Comparison of ENCODE assay signal across 18 mouse cellular contexts in the genomic region with DNA sequence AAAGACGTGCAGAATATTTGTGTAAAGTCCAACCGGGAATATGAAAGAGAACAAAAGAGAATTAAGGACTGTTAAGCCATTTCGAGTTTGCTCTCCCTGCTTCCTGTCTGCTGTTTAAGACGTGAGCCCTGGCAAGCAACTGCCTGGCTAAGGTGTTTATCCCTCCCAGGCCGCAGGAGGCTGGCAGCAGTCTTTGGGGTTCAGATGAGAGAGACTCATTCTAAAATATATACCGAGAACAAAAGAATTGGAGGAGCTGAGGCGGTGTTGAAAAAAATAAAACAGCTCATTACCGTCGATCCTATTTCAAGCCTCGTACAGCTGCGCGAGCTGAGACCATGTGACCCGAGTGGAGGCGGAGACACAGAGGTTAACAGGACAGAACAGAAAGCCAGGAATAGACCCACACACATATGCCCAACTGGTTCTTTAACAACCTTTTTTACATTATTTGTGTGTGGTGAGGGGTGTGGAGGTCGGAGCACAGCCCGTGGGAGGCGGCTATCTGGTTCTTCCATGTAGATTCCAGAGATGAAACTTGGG. TPM values are rescaled to one million over a fixed set of nuclear protein-coding genes. Genes with fewer than 3 reads are reported as not detected.
DNase-seq lines count a peak whose midpoint lies in the region; ATAC-seq lines count a peak whose summit lies in the region.
"Had no signal": no experiment of that assay in that cellular context is flagged by ENCODE, and none has a peak within 500 bp of the region (broad histone marks: within the 10 kb centered on the region; RNA-seq: fewer than 3 reads in every experiment).

No protein-coding gene starts in this region.

- DNase-seq in heart, postnatal 36 days: no peak
- peak; percentile 19 for DNase-seq in right cerebral cortex, adult 18-20 months
- DNase-seq in right cerebral cortex, postnatal 14 days: no peak
- peak; percentile 25 for DNase-seq in embryonic facial prominence, embryonic 11.5 days (ENCODE audit: low spot score)
- DNase-seq in layer of hippocampus, postnatal 25 days (ENCODE audit: extremely low spot score in 1 of 2, low spot score in 1 of 2): no peak
- DNase-seq in cerebellum, postnatal 25 days: no peak
- DNase-seq: cerebellum, adult 9-11 months; kidney, adult 2 months; layer of hippocampus, adult 9-11 months; thymus, postnatal 36 days had no signal

- H3K9ac ChIP-seq in heart, embryonic 16.5 days (ENCODE audit: low read length): no peak overlapping the region
- H3K9ac ChIP-seq in embryonic facial prominence, embryonic 11.5 days (replicated peaks; ENCODE audit: low read length): no peak overlapping the region
- no peak overlapping the region for H3K9ac ChIP-seq in stomach, embryonic 15.5 days
- H3K9ac ChIP-seq: embryonic facial prominence, embryonic 13.5 days; hindbrain, embryonic 12.5 days; midbrain, embryonic 13.5 days; neural tube, embryonic 12.5 days had no signal

- ATAC-seq in heart, embryonic 16.5 days (replicated peaks; ENCODE audit: extremely low read depth, insufficient read depth, low FRiP score): no peak
- no peak for ATAC-seq in embryonic facial prominence, embryonic 11.5 days (replicated peaks; ENCODE audit: insufficient number of reproducible peaks, low FRiP score, low TSS enrichment, low read depth)
- ATAC-seq in stomach, embryonic 15.5 days (ENCODE audit: insufficient read depth, low FRiP score, low read depth): no peak
- ATAC-seq: forebrain, embryonic 16.5 days; midbrain, embryonic 13.5 days had no signal

- H3K36me3 ChIP-seq in heart, embryonic 16.5 days (ENCODE audit: control insufficient read depth, insufficient read depth): no peaks in the 10 kb centered on the region
- H3K36me3 ChIP-seq in embryonic facial prominence, embryonic 11.5 days (replicated peaks; ENCODE audit: control insufficient read depth, insufficient read depth, low read depth, low read length): no peaks in the 10 kb centered on the region
- H3K36me3 ChIP-seq in stomach, embryonic 15.5 days: no peaks in the 10 kb centered on the region
- H3K36me3 ChIP-seq: embryonic facial prominence, embryonic 13.5 days; hindbrain, embryonic 12.5 days; midbrain, embryonic 13.5 days; neural tube, embryonic 12.5 days had no signal

- H3K27me3 ChIP-seq in heart, embryonic 16.5 days (ENCODE audit: control insufficient read depth, insufficient read depth, low read length): no peaks in the 10 kb centered on the region
- no peaks in the 10 kb centered on the region for H3K27me3 ChIP-seq in embryonic facial prominence, embryonic 11.5 days (ENCODE audit: control insufficient read depth, insufficient read depth, low read length)
- no peaks in the 10 kb centered on the region for H3K27me3 ChIP-seq in stomach, embryonic 15.5 days (replicated peaks)
- H3K27me3 ChIP-seq: embryonic facial prominence, embryonic 13.5 days; hindbrain, embryonic 12.5 days; midbrain, embryonic 13.5 days; neural tube, embryonic 12.5 days had no signal

- H3K4me3 ChIP-seq in heart, embryonic 16.5 days (ENCODE audit: low read length): no peak overlapping the region; the same call in 1 of the 2 replicates
- H3K4me3 ChIP-seq in embryonic facial prominence, embryonic 11.5 days (ENCODE audit: low read depth, low read length): no peak overlapping the region
- H3K4me3 ChIP-seq in stomach, embryonic 15.5 days (replicated peaks): no peak overlapping the region
- H3K4me3 ChIP-seq: embryonic facial prominence, embryonic 13.5 days; hindbrain, embryonic 12.5 days; midbrain, embryonic 13.5 days; neural tube, embryonic 12.5 days had no signal

- H3K9me3 ChIP-seq in heart, embryonic 16.5 days (replicated peaks; ENCODE audit: control insufficient read depth, low read length): peaks cover 5% of the 10 kb centered on the region; the same call in 1 of the 2 replicates
- no peaks in the 10 kb centered on the region for H3K9me3 ChIP-seq in embryonic facial prominence, embryonic 11.5 days (replicated peaks; ENCODE audit: control insufficient read depth, low read length)
- H3K9me3 ChIP-seq in stomach, embryonic 15.5 days: no peaks in the 10 kb centered on the region
- H3K9me3 ChIP-seq: embryonic facial prominence, embryonic 13.5 days; hindbrain, embryonic 12.5 days; midbrain, embryonic 13.5 days; neural tube, embryonic 12.5 days had no signal

- 54% methylated on average over 17 of the region's 17 CpGs for WGBS in heart, embryonic 16.5 days
- WGBS in embryonic facial prominence, embryonic 11.5 days: 59% methylated on average over 17 of the region's 17 CpGs
- 54% methylated on average over 17 of the region's 17 CpGs for WGBS in stomach, embryonic 15.5 days

- intact Hi-C loops in heart, postnatal 36 days (cut with DNase I): no loop called here

- H3K27ac ChIP-seq in heart, embryonic 16.5 days (ENCODE audit: low read length): no peak overlapping the region
- H3K27ac ChIP-seq in embryonic facial prominence, embryonic 11.5 days (replicated peaks; ENCODE audit: low read depth, low read length): no peak overlapping the region
- no peak overlapping the region for H3K27ac ChIP-seq in stomach, embryonic 15.5 days
- H3K27ac ChIP-seq: embryonic facial prominence, embryonic 13.5 days; hindbrain, embryonic 12.5 days; midbrain, embryonic 13.5 days; neural tube, embryonic 12.5 days had no signal

- H3K4me2 ChIP-seq in heart, embryonic 16.5 days (ENCODE audit: low read depth, low read length): 0 out of 2 replicates have a peak overlapping the region, but pooled peaks have one; percentile 10
- H3K4me2 ChIP-seq in embryonic facial prominence, embryonic 11.5 days (ENCODE audit: low read depth, low read length): no peak overlapping the region
- 0 out of 2 replicates have a peak overlapping the region, but pooled peaks have one; percentile 10 for H3K4me2 ChIP-seq in stomach, embryonic 15.5 days
- H3K4me2 ChIP-seq: embryonic facial prominence, embryonic 13.5 days; hindbrain, embryonic 12.5 days; liver, embryonic 11.5 days; midbrain, embryonic 13.5 days; neural tube, embryonic 12.5 days had no signal

- 0 out of 2 replicates have a peak, but pooled peaks cover 2% of the 10 kb centered on the region for H3K4me1 ChIP-seq in heart, embryonic 16.5 days (ENCODE audit: control insufficient read depth, insufficient read depth, low read length)
- H3K4me1 ChIP-seq in embryonic facial prominence, embryonic 11.5 days (ENCODE audit: control insufficient read depth, insufficient read depth, low read length): no peaks in the 10 kb centered on the region
- H3K4me1 ChIP-seq in stomach, embryonic 15.5 days: no peaks in the 10 kb centered on the region; the same call in 1 of the 2 replicates
- H3K4me1 ChIP-seq: embryonic facial prominence, embryonic 13.5 days; hindbrain, embryonic 12.5 days; neural tube, embryonic 12.5 days had no signal

RNA-seq across cellular contexts. Expression of a gene that starts 9.0 kb away (rescaled TPM):
- polyA plus RNA-seq in heart, embryonic 16.5 days (2015; fragmentation: Nextera tagmentation; extraction: Ambion mirVana): 9.7 and 9.9 TPM in 2 replicates
- 1 to 10 TPM; 5.7 to 7.5 TPM for total RNA-seq in heart, postnatal 36 days (2021)
- 12.7 and 16.1 TPM in 2 replicates for polyA plus RNA-seq in embryonic facial prominence, embryonic 11.5 days (2014; fragmentation: Nextera tagmentation; extraction: Ambion mirVana)
- 11.3 and 12.4 TPM in 2 replicates for polyA plus RNA-seq in stomach, embryonic 15.5 days (2015; fragmentation: Nextera tagmentation; extraction: Ambion mirVana)
- total RNA-seq in layer of hippocampus, postnatal 25 days (2021): 10 to 100 TPM; 61.7 to 63.5 TPM

Comparison
In these comparisons a context has a peak if more than half of its experiments do, and no peak if none do; other contexts are left out.
1. DNase-seq: peak in right cerebral cortex, adult 18-20 months (single experiment) and embryonic facial prominence, embryonic 11.5 days (single experiment); none in heart, postnatal 36 days (0 of 2), right cerebral cortex, postnatal 14 days (single experiment), layer of hippocampus, postnatal 25 days (0 of 2) and cerebellum, postnatal 25 days (0 of 2).